Mouse (Mus musculus) spleen, adult 10 weeks (tissue): ENCODE data around the gene Wnk3. TPM values are rescaled to one million over a fixed set of nuclear protein-coding genes. Genes with fewer than 3 reads are reported as not detected.

Experiments
- polyA plus RNA-seq: library from polyadenylated mRNA; stranded (reverse); fragments of 350-450 nt; fragmentation: Illumina TruSeq; extraction: RNeasy Lipid Tissue Mini Kit (QIAGEN cat#74804); gene quantifications from one replicate; pipeline ENCODE4 v1.2.3, GENCODE M21; 2015; ENCODE audit warnings: low replicate concordance; ENCODE audit not compliant: insufficient read depth

Wnk3 gene
- 0.23 TPM for polyA plus RNA-seq

GRCm38 (mm10) chrX:151197778-151198177 is at the start of gene Wnk3:
Gene Wnk3 (plus strand): TSS chrX:151198078.

GRCm38 (mm10) chrX:151343761-151344500 is 146.1 kb downstream of the Wnk3 start, which contains the start of gene Fam120c:
Gene Fam120c (plus strand): TSS chrX:151344175.

Other genes with a start within 250 kb of the Wnk3 start
- 32.8 TPM for gene Gnl3l, start 180.8 kb upstream of the Wnk3 start, polyA plus RNA-seq
- 1.6 TPM for gene Fgd1, start 151.9 kb upstream of the Wnk3 start, polyA plus RNA-seq
- gene Tsr2, start 101.5 kb upstream of the Wnk3 start, polyA plus RNA-seq = 32.9 TPM
- gene Fam120c, start 146.1 kb downstream of the Wnk3 start, polyA plus RNA-seq = 6.8 TPM